Mouse (Mus musculus) testis, adult 2 months (tissue): ENCODE measurements around the gene Rab7b.

Experiments used
- CTCF ChIP-seq: fragments of 200-500 bp; IDR thresholded peaks from 2 replicates; pipeline ENCODE4 v1.5.1; 2012; ENCODE audit warnings: low read depth, mild to moderate bottlenecking, inconsistent platforms, low read length, moderate library complexity; ENCODE audit not compliant: control insufficient read depth, insufficient read depth, insufficient replicate concordance
- POLR2A ChIP-seq: fragments of 200-500 bp; IDR thresholded peaks from 2 replicates; pipeline ENCODE4 v1.6.1; 2012; ENCODE audit warnings: low read depth, mild to moderate bottlenecking, inconsistent platforms, low read length, moderate library complexity; ENCODE audit not compliant: control insufficient read depth

DNA sequence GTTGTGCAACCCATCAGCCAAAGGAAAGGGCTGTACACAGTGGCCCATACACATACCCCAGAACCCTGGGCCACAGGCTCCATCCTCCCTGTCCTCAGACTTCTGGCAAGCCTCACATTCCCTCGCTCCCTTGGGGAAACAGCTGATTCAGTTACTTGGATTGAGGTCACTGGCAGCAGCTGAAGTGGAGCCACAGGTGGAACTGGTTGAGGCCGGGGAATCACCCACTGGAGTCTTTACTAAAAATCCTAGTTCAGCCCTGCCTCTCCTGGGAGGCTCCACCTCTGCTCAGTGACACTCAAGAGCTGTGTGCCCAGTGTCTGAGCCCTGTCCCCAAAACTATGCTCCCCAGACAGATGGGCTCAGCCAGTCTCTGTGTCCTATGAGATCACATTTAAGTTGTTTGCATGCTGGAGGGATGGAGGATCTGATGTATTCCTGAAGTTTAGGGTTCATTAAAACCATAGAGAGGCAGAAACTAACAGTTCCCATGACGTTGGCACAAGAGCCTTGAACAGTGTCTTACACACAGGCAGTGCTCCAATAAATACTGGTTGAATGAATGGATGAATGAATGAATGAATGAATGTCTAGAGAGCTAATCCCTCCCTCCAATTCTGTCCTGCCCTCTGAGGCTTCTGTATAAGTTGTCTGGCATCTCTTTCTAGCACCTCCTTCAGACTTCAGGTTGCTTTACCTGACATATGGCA is 62.8 kb downstream of the Rab7b start:
- TF ChIP-seq CTCF (no peak), POLR2A (no peak)
